Mouse (Mus musculus) liver, adult 2 months (tissue): ENCODE data around the gene Tdrd12.

Experiments
- CTCF ChIP-seq: fragments of 200-500 bp; IDR thresholded peaks from 2 replicates; pipeline ENCODE4 v1.5.1; 2011; ENCODE audit warnings: low read depth, low read length, control low read depth
- POLR2A ChIP-seq: fragments of 200-500 bp; IDR thresholded peaks from 2 replicates; pipeline ENCODE4 v1.6.1; 2011; ENCODE audit warnings: low read length, control low read depth; ENCODE audit not compliant: insufficient read depth; ENCODE audit errors: extremely low read depth

- TF ChIP-seq POLR2A (no peak), CTCF (no peak)
Measured at GRCm38 (mm10) chr7:35476457-35476856, 61.1 kb downstream of the Tdrd12 start.
